Mouse (Mus musculus): Measurements from ENCODE around the gene Gm16427.
"Not testable (repeated sequence)": the region's sequence is repeated elsewhere in the genome, so short reads cannot be mapped to it uniquely, and the experiment has no call there.

Gm16427 gene

DNA sequence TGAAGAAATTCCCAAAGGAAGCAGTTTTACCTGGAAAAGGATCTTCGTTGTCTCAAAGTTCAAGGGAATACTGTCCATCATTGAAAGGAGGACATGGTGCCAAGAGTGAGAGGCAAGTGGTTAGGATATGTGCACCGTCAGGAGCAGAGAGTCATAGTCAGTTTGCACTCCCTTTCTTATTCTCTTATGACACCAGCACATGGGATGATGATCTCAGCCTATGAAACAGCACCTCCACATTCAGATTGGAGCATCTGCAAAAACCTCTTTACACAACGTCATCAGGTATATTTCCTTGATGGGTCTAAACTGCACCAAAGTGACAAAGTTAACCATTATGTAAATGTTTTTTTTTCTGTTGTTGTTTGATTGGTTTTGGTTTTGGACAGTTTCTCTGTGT, at the start of gene Gm16427:
TSS of gene Gm16427 (minus strand) at position 101 of the 400 bp plus-strand sequence.
- DNase-seq (ENCODE audit: low spot score in 2 of 2) = not testable (repeated sequence)

Measured in frontal cortex, postnatal 10 days (tissue).